Comparison of ENCODE assay signal across 8 mouse cellular contexts in the genomic region with DNA sequence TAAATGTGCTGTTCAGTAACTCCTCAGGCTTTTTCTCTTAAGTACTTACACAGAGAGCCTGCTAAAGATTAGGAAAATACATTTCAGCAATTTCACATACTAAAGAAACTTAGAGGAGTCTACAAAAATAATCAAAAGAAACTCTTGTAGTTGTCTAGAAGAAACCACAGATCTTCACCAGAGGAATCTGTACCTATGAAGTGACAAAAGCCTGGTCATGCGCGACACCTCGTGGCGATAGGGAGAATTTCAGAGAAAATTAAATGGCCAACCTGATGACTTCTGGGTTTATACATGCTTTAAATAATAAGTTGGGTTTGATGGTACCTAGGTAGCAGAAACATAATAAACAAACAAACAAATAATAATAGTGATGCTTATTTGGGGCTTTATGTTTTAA.
DNase-seq lines count a peak whose midpoint lies in the region.

No protein-coding gene starts in this region.

- DNase-seq in gastrocnemius, postnatal 10 days: peak; percentile 34
- DNase-seq in gastrocnemius, postnatal 25 days: no peak
- peak; percentile 42 for DNase-seq in MN1 (ENCODE audit: low spot score)
- peak; percentile 55 to 59 for DNase-seq in cerebellum, postnatal 10 days
- DNase-seq in frontal cortex, postnatal 14 days (ENCODE audit: low spot score in 2 of 2): peak; percentile 10 to 58
- DNase-seq in kidney, postnatal 4 days: peak; percentile 58 to 68
- DNase-seq in lung, postnatal 10 days: peak; percentile 49
- DNase-seq in right cerebral cortex, postnatal 4 days: peak; percentile 48
